10 mouse cellular contexts compared by ENCODE assay signal in genomic region chr16:77500413-77500812, GRCm38 (mm10).
DNase-seq lines count a peak whose midpoint lies in the region; ATAC-seq and TF ChIP-seq lines count a peak whose summit lies in the region.
"Had no signal": no experiment of that assay in that cellular context is flagged by ENCODE, and none has a peak within 500 bp of the region (broad histone marks: within the 10 kb centered on the region; RNA-seq: fewer than 3 reads in every experiment).

No protein-coding gene starts in this region.

- H3K9me3 ChIP-seq in heart, embryonic 11.5 days (replicated peaks; ENCODE audit: control insufficient read depth, low read length): no peaks in the 10 kb centered on the region
- H3K9me3 ChIP-seq in kidney, postnatal 0 days (replicated peaks; ENCODE audit: low read length): no peaks in the 10 kb centered on the region
- H3K9me3 ChIP-seq in midbrain, embryonic 14.5 days (ENCODE audit: control insufficient read depth, low read length): 0 out of 2 replicates have a peak, but pooled peaks cover 3% of the 10 kb centered on the region
- H3K9me3 ChIP-seq: megakaryocyte, embryonic 14.5 days had no signal

- H3K9ac ChIP-seq in heart, embryonic 11.5 days (ENCODE audit: low read depth, low read length): peak overlapping the region; percentile 54
- peak overlapping the region; percentile 35; the same call in 1 of the 2 replicates for H3K9ac ChIP-seq in kidney, postnatal 0 days (ENCODE audit: low read depth, low read length)
- H3K9ac ChIP-seq in midbrain, embryonic 14.5 days (replicated peaks; ENCODE audit: low read length): peak overlapping the region; percentile 54

- no peak for TF ChIP-seq CTCF in kidney, postnatal 0 days (IDR thresholded peaks at IDR 0.05; ENCODE audit: low read depth)

- ATAC-seq in frontal cortex, adult (ENCODE audit: low TSS enrichment): peak; percentile 79
- peak; percentile 83 for ATAC-seq in heart, embryonic 11.5 days (replicated peaks; ENCODE audit: insufficient number of reproducible peaks, low FRiP score, low TSS enrichment)
- peak; percentile 74; the same call in 1 of the 2 replicates for ATAC-seq in kidney, postnatal 0 days (replicated peaks; ENCODE audit: low FRiP score, low read depth)
- ATAC-seq in midbrain, embryonic 14.5 days (ENCODE audit: low FRiP score, low TSS enrichment): peak; percentile 35; the same call in 1 of the 2 replicates

- peaks cover 6% of the 10 kb centered on the region; the same call in 1 of the 2 replicates for H3K4me1 ChIP-seq in heart, embryonic 11.5 days (ENCODE audit: control insufficient read depth, insufficient read depth, low read length)
- H3K4me1 ChIP-seq in kidney, postnatal 0 days (replicated peaks; ENCODE audit: insufficient read depth, low read length): 0 out of 2 replicates have a peak, but pooled peaks cover 3% of the 10 kb centered on the region
- H3K4me1 ChIP-seq in midbrain, embryonic 14.5 days (ENCODE audit: control insufficient read depth, insufficient read depth, low read length): peaks cover 11% of the 10 kb centered on the region; the same call in 1 of the 2 replicates
- H3K4me1 ChIP-seq: megakaryocyte, embryonic 14.5 days had no signal

- H3K4me2 ChIP-seq in heart, embryonic 11.5 days: peak overlapping the region; percentile 59
- peak overlapping the region; percentile 48 for H3K4me2 ChIP-seq in kidney, postnatal 0 days (ENCODE audit: low read length)
- peak overlapping the region; percentile 45 for H3K4me2 ChIP-seq in midbrain, embryonic 14.5 days (ENCODE audit: low read length)

- WGBS in heart, embryonic 11.5 days (ENCODE audit: insufficient replicate concordance): 8% methylated on average over 6 of the region's 6 CpGs
- WGBS in kidney, postnatal 0 days: 33% methylated on average over 6 of the region's 6 CpGs
- 24% methylated on average over 6 of the region's 6 CpGs for WGBS in midbrain, embryonic 14.5 days

- H3K27me3 ChIP-seq in heart, embryonic 11.5 days (ENCODE audit: control insufficient read depth, insufficient read depth, low read length): no peaks in the 10 kb centered on the region
- H3K27me3 ChIP-seq in kidney, postnatal 0 days (ENCODE audit: insufficient read depth, low read length): no peaks in the 10 kb centered on the region
- no peaks in the 10 kb centered on the region for H3K27me3 ChIP-seq in midbrain, embryonic 14.5 days (ENCODE audit: control insufficient read depth, insufficient read depth, low read length)
- H3K27me3 ChIP-seq: CH12.LX; megakaryocyte, embryonic 14.5 days had no signal

- H3K36me3 ChIP-seq in heart, embryonic 11.5 days (ENCODE audit: control insufficient read depth, insufficient read depth, low read length): no peaks in the 10 kb centered on the region
- H3K36me3 ChIP-seq in kidney, postnatal 0 days (ENCODE audit: insufficient read depth, low read length): no peaks in the 10 kb centered on the region
- 0 out of 2 replicates have a peak, but pooled peaks cover 3% of the 10 kb centered on the region for H3K36me3 ChIP-seq in midbrain, embryonic 14.5 days (ENCODE audit: control insufficient read depth, insufficient read depth, low read length)

- H3K4me3 ChIP-seq in heart, embryonic 11.5 days (ENCODE audit: low read depth, low read length): peak overlapping the region; percentile 38
- peak overlapping the region; percentile 30 for H3K4me3 ChIP-seq in kidney, postnatal 0 days (replicated peaks; ENCODE audit: low read depth, low read length)
- peak overlapping the region; percentile 34 for H3K4me3 ChIP-seq in midbrain, embryonic 14.5 days (replicated peaks; ENCODE audit: low read depth, low read length)
- H3K4me3 ChIP-seq: megakaryocyte, embryonic 14.5 days had no signal

- peak overlapping the region; percentile 91 for H3K27ac ChIP-seq in heart, embryonic 11.5 days (ENCODE audit: low read depth, low read length)
- peak overlapping the region; percentile 77 for H3K27ac ChIP-seq in kidney, postnatal 0 days
- H3K27ac ChIP-seq in midbrain, embryonic 14.5 days (replicated peaks; ENCODE audit: low read depth, low read length): peak overlapping the region; percentile 86

- DNase-seq in frontal cortex, postnatal 14 days (ENCODE audit: low spot score in 2 of 2): no peak
- peak; percentile 12 for DNase-seq in adrenal gland, postnatal 14 days
- peak; percentile 75 for DNase-seq in kidney, postnatal 0 days (ENCODE audit: low spot score)
- peak; percentile 63 for DNase-seq in midbrain, embryonic 14.5 days
- no peak for DNase-seq in urinary bladder, adult 2 months (ENCODE audit: low spot score)
- no peak for DNase-seq in gastrocnemius, adult 8-10 months (ENCODE audit: low spot score in 2 of 2)

Comparison
In these comparisons a context has a peak if more than half of its experiments do, and no peak if none do; other contexts are left out.
1. DNase-seq: peak in adrenal gland, postnatal 14 days (single experiment), kidney, postnatal 0 days (single experiment) and midbrain, embryonic 14.5 days (single experiment); none in frontal cortex, postnatal 14 days (0 of 2), urinary bladder, adult 2 months (single experiment) and gastrocnemius, adult 8-10 months (0 of 2).
2. Peak in every context shown above with its lines, with median percentiles within 50 percentile points of each other: ATAC-seq, H3K27ac ChIP-seq, H3K4me2 ChIP-seq, H3K4me3 ChIP-seq and H3K9ac ChIP-seq.